Mouse (Mus musculus): ENCODE measurements at regions not wholly inside any gene's neighbourhood (a gene's known extent, or its start where the extent isn't known, plus 50 kb on each side); places are given as distances from the start of the nearest gene placed in this dataset.

DNA sequence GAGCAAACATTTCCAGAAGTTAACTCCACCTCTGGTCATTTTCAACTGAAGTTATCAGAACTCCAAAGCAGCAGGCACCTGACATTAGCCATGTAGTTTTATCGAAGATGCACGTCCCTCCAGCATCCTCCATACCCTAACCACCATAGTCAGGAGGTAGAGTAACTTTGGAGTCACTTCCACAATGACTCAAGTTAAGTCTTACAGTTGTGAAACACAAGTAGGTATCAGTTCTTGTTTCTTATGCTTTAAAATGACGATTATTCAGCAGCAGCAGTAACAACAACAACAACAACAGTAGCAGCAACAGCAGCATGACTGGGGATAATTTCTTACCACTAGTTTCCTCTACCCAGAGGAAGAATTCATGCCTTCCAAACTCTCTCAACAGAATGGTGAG, 51.3 kb upstream of the Tank start:
- no peak for ATAC-seq

- ATAC-seq: peak; percentile 32
Measured at GRCm38 (mm10) chr2:61524060-61524734, 54.2 kb upstream of the Tank start.

DNA sequence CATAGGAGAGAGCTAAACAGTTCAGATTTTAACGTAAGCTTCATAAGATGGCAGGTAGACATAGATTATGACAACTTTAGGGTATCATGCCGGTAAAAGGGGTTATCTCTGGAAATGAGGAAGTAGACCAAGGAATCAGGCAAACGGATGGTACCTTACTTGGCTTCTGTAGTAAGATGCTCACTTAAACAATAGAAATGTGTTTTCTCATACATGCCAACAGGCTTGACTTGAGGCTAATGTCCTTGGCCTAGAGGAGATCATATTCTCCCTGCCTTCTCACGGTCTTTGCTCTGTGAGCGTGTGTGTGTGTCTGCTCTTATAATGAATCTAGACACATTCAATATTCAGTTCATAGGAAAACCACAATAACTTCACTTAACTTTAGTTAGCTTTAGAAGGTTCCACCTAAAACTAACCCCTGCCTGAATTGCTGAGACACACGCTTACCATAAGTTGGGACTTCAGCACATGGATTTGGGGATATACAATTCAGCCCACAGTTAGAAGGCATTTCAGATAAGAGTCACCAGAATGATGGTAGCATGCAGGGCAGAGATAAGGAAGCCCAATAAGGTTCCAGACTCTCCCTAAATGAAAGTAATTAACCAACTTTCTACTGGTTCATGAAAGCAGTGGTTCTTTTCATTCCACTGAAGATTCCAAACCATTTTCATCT, 63.8 kb upstream of the Tank start:
- peak; percentile 13 for ATAC-seq

GRCm38 (mm10) chr2:61513787-61514444, 64.5 kb upstream of the Tank start:
- peak; percentile 98 for ATAC-seq

GRCm38 (mm10) chr2:61503594-61503993, 74.8 kb upstream of the Tank start:
- ATAC-seq: peak; percentile 65

DNA sequence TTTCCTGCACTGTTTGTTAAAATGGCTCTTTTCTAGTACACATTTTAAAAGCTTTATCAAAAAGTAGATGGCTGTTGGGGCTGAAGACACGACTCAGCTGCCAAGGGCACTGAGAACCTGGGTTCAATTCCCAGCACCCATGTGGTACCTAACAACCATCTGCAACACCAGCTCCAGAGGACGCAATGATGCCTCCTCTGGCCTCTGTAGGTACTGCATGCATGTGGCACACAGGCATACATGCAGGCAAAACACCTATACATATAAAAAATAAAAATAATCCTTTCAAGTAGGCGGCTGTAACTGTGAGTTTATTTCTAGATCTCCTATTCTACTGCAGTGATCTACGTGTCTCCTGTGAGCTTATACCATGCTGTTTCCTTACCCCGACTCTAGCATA, 76.5 kb upstream of the Tank start:
- ATAC-seq: no peak

DNA sequence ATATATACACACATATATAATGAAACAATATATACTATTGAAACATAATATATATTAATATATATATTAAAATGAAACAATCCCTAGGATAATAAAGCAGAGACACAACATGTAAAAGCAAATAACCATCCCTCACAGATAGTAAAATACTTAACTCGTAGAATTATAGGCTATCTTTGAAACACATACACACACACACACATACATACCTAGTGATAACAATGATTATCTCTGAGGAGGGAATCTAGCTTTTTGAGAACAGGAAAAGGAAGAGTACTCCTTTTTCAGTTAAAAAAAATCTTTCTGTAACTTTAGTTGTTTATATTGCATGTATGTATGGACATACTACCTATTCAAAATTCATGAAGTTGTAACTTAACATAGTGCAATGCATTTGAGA, 79.1 kb upstream of the Tank start:
- no peak for ATAC-seq

- no peak for ATAC-seq
Measured at GRCm38 (mm10) chr2:61497930-61498329, 80.5 kb upstream of the Tank start.

GRCm38 (mm10) chr2:61496968-61497367, 81.4 kb upstream of the Tank start:
- ATAC-seq: no peak

DNA sequence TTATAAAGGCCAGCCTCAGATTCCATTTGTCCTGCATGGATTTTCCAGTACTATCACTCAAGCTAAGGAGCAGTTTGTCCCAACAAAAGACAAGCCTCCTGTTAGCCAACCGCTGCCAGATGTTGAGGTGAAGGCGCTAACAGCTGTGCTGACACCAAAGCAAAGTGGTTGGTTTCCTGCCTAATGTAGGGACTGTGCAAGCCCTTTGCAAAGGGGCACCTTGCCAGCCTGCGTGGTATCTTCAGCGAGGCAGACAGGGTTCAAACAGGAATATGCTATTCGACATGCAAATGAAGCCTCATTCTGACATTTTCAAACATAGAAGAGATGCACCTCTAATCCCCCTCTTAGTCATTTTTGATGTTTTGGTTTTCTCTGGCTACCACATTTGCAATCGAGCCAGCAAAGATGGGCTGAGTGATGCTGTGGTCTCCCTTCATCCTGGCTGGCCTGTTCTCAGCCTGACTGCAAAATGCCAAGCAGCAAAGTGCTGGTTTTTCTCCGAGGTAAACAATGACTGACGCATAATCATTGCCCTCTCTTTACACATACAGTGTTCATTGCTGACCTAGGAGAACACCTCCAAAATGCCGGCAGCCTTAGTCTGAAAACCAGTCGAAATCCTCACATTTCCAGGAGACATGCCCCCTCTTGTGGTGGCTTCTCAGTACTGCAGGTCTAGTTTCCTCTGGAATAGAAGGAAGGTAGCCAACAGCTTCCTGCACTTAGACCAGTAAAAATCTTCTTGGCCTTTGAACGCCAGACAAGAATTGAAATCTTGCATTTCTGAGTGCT, 84.3 kb upstream of the Tank start:
- peak; percentile 21 for ATAC-seq

DNA sequence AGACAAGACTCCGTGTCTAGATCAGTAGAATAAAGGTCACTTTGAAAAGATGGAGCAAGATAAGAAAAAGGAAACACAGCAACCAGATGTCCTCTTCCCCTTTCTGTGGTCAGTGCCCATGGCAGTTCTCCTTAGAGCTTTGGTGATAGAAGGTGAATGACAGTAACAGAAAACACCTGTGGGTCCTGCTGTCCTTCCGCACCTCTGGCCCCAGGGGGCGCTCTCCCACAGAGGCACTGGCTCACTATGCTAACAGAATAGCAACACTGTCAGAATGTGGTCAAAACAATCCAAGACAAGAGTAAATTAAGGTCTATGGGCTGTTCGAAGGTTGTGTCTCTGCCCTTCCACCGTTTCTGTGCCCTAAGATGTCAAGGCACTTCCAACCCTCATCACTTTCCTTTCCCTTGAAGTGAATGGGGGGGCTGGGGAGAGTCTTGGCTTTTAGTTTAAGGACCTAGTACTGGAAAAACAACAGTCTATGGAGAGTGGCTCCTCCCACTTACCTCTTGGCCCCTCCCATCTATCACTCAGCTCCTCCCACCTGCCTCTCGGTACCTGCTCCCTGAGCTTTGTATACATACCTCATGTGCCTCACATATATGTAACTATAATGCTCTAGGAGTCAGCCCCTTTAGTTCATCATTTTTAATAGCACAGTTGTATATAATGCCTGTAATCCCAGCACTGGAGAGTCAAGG, 86.2 kb upstream of the Tank start:
- ATAC-seq: peak; percentile 34

DNA sequence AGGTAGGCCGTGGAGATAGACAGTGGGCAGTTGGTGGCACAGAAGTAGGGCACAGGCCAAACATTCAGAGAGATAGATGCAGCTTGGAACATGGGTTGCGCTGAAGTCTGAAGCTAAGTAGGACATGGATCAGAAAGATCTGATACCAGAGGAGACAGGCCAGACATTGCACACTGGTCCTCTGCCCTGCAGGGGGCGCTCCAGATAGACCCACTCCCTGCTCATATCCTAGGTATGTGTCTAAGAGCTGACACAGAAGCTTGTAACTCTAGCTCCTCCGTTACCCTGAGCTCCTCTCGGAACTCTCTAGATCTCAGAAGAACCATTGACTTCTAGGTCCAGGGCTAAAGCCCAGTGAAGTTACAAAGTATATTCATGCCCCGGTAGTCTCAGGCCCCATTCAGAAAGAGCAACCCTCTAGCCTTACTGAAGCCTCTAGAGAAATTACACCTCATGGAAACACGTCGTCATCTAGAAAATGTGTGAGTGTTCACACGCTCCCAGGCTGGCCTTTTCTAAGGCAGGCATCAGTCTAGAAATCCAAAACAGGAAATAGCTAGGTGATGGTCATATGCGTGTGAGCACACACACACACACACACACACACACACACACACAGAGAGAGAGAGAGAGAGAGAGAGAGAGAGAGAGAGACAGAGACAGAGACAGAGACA, 87.8 kb upstream of the Tank start:
- peak; percentile 40 for ATAC-seq

DNA sequence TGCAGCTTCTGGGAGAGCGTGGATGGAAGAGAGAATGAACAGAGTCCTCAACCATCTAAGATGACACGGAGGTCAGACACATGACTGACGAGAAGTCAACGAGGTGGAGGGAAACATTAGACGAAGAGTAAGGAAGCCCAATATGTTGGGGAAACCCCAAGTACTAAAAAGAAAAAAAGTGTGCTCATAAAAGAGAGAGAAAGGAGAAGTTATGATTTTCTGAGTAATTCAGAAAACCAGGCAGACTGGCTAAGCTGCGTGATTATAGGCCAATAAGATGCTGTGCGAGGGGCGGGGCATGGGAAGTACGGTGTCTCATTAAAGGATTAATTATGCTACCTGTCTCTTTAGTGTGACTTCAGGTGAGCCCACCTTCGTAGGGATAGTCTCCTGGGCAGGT, 88.6 kb upstream of the Tank start:
- peak; percentile 56 for ATAC-seq

DNA sequence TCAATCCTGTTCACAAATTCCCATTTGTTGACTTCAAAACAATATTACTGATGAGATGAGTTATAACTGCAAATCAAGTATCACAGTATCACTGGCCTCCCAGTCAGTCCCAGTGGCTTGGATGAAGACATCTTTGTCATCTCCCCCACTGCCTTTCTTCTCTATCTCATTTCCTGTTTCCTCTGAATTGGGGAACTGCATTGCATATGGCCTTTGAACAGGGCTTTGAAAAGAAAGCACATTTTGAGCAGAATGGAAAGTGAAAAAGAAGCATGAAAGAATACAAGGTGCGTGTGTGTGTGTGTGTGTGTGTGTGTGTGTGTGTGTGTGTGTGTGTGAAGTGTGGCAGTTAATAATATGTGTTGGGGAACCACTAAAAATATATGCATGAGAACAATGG, 94.6 kb upstream of the Tank start:
- ATAC-seq: peak; percentile 88

DNA sequence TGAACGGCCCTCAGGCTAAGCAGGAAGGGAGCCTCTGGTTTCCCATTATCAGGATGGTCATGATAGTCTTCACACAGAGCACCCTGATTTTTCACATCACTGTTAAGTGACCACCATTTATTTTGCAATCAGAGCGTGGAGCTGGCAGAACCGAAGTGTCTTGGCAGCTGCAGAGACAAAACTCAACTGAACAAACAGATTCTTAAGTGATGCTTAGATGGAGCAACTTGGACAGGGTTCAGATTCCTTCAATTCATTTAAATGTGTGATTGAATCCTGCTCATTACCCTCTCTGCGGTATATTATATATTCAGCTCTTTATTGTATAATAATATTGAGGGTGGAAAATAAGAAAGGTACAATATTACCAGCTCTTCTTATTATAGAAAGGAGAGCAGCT, 101.7 kb upstream of the Tank start:
- ATAC-seq: no peak

DNA sequence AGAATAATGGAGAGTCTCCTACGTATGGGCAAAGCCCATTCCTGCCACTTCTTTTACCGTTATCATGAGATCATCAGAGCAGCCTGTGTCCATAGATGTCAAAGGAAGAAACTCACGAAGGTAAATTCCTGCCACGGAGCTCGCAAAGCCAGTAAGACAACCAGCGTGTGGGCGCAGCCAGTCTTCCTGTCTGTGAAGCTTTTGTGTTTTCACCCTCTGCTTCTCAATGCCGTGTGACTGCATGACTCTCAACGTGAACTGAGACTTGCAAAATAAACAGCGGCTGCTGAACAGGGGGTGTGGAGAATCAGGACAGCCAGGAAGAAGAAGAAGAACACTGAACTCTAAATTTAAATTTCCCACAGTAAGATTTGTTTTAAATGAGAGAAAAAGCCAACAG, 103.8 kb upstream of the Tank start:
- peak; percentile 78 for ATAC-seq

GRCm38 (mm10) chr2:61470521-61470920, 107.9 kb upstream of the Tank start:
- no peak for ATAC-seq

DNA sequence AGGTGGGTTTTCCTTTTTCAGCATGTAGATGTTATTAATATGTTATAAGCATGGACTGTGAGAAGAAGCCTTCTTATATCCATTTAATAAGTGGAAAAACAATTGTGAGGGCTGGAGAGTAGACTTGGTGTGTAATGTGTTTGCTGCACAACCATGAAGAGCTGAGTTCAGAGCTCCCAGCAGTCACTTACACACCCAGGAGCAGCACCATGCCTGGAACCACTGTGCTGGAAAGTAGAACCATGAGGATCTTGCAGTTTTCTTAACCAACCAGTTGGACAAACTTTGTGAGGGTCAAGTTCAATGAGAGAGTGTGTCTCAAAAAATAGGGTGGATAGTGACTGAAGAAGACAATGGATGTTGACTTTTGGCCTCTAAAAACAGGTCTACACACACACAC, 108.3 kb upstream of the Tank start:
- ATAC-seq: no peak

- ATAC-seq: peak; percentile 38
Measured at GRCm38 (mm10) chr2:61455902-61456301, 122.5 kb upstream of the Tank start.

GRCm38 (mm10) chr2:61454729-61455128, 123.7 kb upstream of the Tank start:
- no peak for ATAC-seq

DNA sequence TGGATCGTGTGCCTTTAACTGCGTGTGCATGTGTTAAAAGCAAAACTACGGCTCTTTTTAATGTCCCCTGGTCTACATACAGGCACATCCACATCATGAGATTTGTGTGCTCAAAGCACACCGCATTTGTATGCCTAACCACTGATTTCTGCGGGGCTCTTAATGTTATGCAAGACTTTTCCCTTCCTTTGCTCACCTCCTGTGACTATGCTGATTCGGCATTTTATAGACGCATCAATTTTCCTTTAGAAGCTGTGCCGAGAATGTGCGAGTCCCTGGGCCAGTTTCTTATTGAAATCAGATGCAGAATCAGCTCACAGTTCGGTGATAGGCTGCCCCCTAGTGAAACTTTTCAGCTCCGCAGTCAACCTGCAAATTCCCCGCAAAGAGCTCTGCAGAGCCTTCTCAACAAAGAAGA, 124.1 kb upstream of the Tank start:
- ATAC-seq: peak; percentile 85

Measured in activated CD4-positive, CD25-positive, alpha-beta regulatory T cell, adult 4 months (primary cell).